In the genomic region with DNA sequence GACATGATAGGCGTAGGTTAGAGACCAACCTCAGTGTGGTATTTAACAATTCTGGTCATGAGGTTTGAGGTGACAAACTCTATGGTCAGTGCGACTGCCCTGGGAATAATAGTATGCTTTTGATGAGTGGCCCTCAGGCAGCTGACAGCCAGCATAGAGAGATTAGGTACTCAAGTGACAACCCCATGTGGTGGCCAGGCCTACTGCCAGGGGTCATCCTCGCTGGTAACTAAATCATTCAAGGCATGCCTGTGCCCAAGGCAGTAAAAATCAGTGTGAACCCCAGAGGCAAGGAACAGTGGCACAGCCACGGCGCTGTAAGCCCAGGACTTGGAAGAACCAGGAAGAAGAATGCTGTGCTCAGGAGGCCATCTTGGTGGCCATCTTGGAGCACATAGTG, we compare ENCODE assay signal across 29 mouse cellular contexts.
DNase-seq lines count a peak whose midpoint lies in the region; ATAC-seq and TF ChIP-seq lines count a peak whose summit lies in the region.
"Had no signal": no experiment of that assay in that cellular context is flagged by ENCODE, and none has a peak within 500 bp of the region (broad histone marks: within the 10 kb centered on the region; RNA-seq: fewer than 3 reads in every experiment).

No protein-coding gene starts in this region.

- H3K4me2 ChIP-seq in hindbrain, postnatal 0 days (ENCODE audit: low read depth, low read length), result no peak overlapping the region
- no peak overlapping the region for H3K4me2 ChIP-seq in hindbrain, embryonic 12.5 days (replicated peaks)
- H3K4me2 ChIP-seq: embryonic facial prominence, embryonic 13.5 days; forebrain, embryonic 13.5 days; heart, embryonic 12.5 days; heart, embryonic 15.5 days; hindbrain, embryonic 14.5 days had no signal

- no peak overlapping the region for H3K4me3 ChIP-seq in hindbrain, postnatal 0 days (ENCODE audit: low read length)
- no peak overlapping the region for H3K4me3 ChIP-seq in hindbrain, embryonic 12.5 days
- H3K4me3 ChIP-seq: embryonic facial prominence, embryonic 10.5 days; embryonic facial prominence, embryonic 13.5 days; erythroblast, embryonic 14.5 days; forebrain, embryonic 10.5 days; forebrain, embryonic 13.5 days; heart, embryonic 12.5 days; heart, embryonic 15.5 days; hindbrain, embryonic 10.5 days had no signal

- no peaks in the 10 kb centered on the region for H3K9me3 ChIP-seq in hindbrain, postnatal 0 days (ENCODE audit: low read length)
- H3K9me3 ChIP-seq in hindbrain, embryonic 12.5 days (replicated peaks), result no peaks in the 10 kb centered on the region
- H3K9me3 ChIP-seq: embryonic facial prominence, embryonic 10.5 days; embryonic facial prominence, embryonic 13.5 days; forebrain, embryonic 10.5 days; heart, embryonic 12.5 days; heart, embryonic 15.5 days; hindbrain, embryonic 10.5 days had no signal

- H3K9ac ChIP-seq in hindbrain, postnatal 0 days (replicated peaks; ENCODE audit: low read length), result no peak overlapping the region
- H3K9ac ChIP-seq in hindbrain, embryonic 12.5 days, result no peak overlapping the region
- H3K9ac ChIP-seq: embryonic facial prominence, embryonic 13.5 days; forebrain, embryonic 13.5 days; heart, embryonic 12.5 days; heart, embryonic 15.5 days; hindbrain, embryonic 14.5 days had no signal

- no peak for ATAC-seq in hindbrain, postnatal 0 days
- no peak for ATAC-seq in hindbrain, embryonic 12.5 days (ENCODE audit: low FRiP score)
- ATAC-seq: CD4-positive, CD25-positive, alpha-beta regulatory T cell, adult 4 months; forebrain, embryonic 13.5 days; forebrain, embryonic 16.5 days; intestine, postnatal 0 days had no signal

- no peaks in the 10 kb centered on the region for H3K27me3 ChIP-seq in hindbrain, postnatal 0 days (ENCODE audit: insufficient read depth, low read length)
- H3K27me3 ChIP-seq in hindbrain, embryonic 12.5 days, result 0 out of 2 replicates have a peak, but pooled peaks cover 3% of the 10 kb centered on the region
- H3K27me3 ChIP-seq: embryonic facial prominence, embryonic 13.5 days; forebrain, embryonic 13.5 days; heart, embryonic 12.5 days; heart, embryonic 15.5 days had no signal

- intact Hi-C loops in gastrocnemius, postnatal 14 days (cut with DNase I; ENCODE audit: low total_unique reads), result no loop called here

- no peak for TF ChIP-seq CTCF in hindbrain, postnatal 0 days (IDR thresholded peaks at IDR 0.05; ENCODE audit: low read depth)

- DNase-seq in hindbrain, postnatal 0 days (ENCODE audit: low spot score), result peak; percentile 13
- DNase-seq in gastrocnemius, adult 8-10 months (ENCODE audit: low spot score in 2 of 2), result peak; percentile 61 to 79
- peak; percentile 65 for DNase-seq in gastrocnemius, postnatal 14 days
- DNase-seq in skeletal muscle tissue, adult 2 months (ENCODE audit: low read depth, low spot score), result peak; percentile 71
- no peak for DNase-seq in thymus, postnatal 4 days
- DNase-seq in adrenal gland, postnatal 25 days, result no peak
- DNase-seq: adrenal gland, adult 2 months; adrenal gland, postnatal 14 days; cerebellum, adult 11-12 months; cerebellum, adult 9-11 months; cerebellum, postnatal 36 days; embryo, embryonic 11 days; heart, adult 18-20 months; heart, postnatal 10 days; heart, postnatal 36 days; kidney, adult 2 months had no signal

- H3K27ac ChIP-seq in hindbrain, postnatal 0 days, result no peak overlapping the region
- H3K27ac ChIP-seq in hindbrain, embryonic 12.5 days, result no peak overlapping the region
- H3K27ac ChIP-seq: embryonic facial prominence, embryonic 10.5 days; embryonic facial prominence, embryonic 13.5 days; forebrain, embryonic 10.5 days; forebrain, embryonic 13.5 days; heart, embryonic 15.5 days; hindbrain, embryonic 10.5 days; hindbrain, embryonic 14.5 days had no signal

- H3K4me1 ChIP-seq in hindbrain, postnatal 0 days (ENCODE audit: insufficient read depth, low read length), result no peaks in the 10 kb centered on the region
- no peaks in the 10 kb centered on the region for H3K4me1 ChIP-seq in hindbrain, embryonic 12.5 days
- H3K4me1 ChIP-seq: embryonic facial prominence, embryonic 10.5 days; forebrain, embryonic 10.5 days; forebrain, embryonic 13.5 days; heart, embryonic 15.5 days; hindbrain, embryonic 10.5 days had no signal

- WGBS in hindbrain, postnatal 0 days, result 71% methylated on average over 5 of the region's 5 CpGs
- WGBS in hindbrain, embryonic 12.5 days, result 83% methylated on average over 5 of the region's 5 CpGs

- H3K36me3 ChIP-seq in hindbrain, postnatal 0 days (ENCODE audit: insufficient read depth, low read length), result no peaks in the 10 kb centered on the region
- H3K36me3 ChIP-seq in hindbrain, embryonic 12.5 days, result no peaks in the 10 kb centered on the region
- H3K36me3 ChIP-seq: embryonic facial prominence, embryonic 10.5 days; embryonic facial prominence, embryonic 13.5 days; forebrain, embryonic 10.5 days; heart, embryonic 12.5 days; heart, embryonic 15.5 days; hindbrain, embryonic 10.5 days had no signal

Comparison
In these comparisons a context has a peak if more than half of its experiments do, and no peak if none do; other contexts are left out.
1. DNase-seq: peak in hindbrain, postnatal 0 days (single experiment), gastrocnemius, adult 8-10 months (2 of 2), gastrocnemius, postnatal 14 days (single experiment) and skeletal muscle tissue, adult 2 months (single experiment); none in thymus, postnatal 4 days (single experiment) and adrenal gland, postnatal 25 days (single experiment).